Mouse (Mus musculus) embryonic facial prominence, embryonic 13.5 days (tissue): ENCODE data around the gene Swsap1. TPM values are rescaled to one million over a fixed set of nuclear protein-coding genes. Genes with fewer than 3 reads are reported as not detected.

Source experiments
- ATAC-seq: fragments of 200-750 bp; cut with Nextera tagmentation; 2 replicates; pipeline ENCODE4 v1.8.0; 2017; ENCODE audit warnings: low read depth; ENCODE audit not compliant: insufficient number of reproducible peaks, insufficient read depth, low FRiP score, low TSS enrichment
- H3K27ac ChIP-seq: fragments of 300-500 bp; sonication (generic); 2 replicates; pipeline ENCODE4 v1.5.1; 2015; ENCODE audit warnings: moderate library complexity, mild to moderate bottlenecking, inconsistent platforms
- H3K27me3 ChIP-seq: fragments of 300-500 bp; sonication (generic); 2 replicates; pipeline ENCODE4 v1.6.1; 2015; ENCODE audit warnings: mild to moderate bottlenecking, inconsistent platforms
- H3K36me3 ChIP-seq: fragments of 300-500 bp; sonication (generic); 2 replicates; pipeline ENCODE4 v1.6.1; 2015; ENCODE audit warnings: mild to moderate bottlenecking, inconsistent platforms
- H3K4me1 ChIP-seq: fragments of 300-500 bp; sonication (generic); 2 replicates; pipeline ENCODE4 v1.6.1; 2015; ENCODE audit warnings: inconsistent platforms
- H3K4me2 ChIP-seq: fragments of 300-500 bp; sonication (generic); 2 replicates; pipeline ENCODE4 v1.6.1; 2015; ENCODE audit warnings: moderate library complexity, mild to moderate bottlenecking, inconsistent platforms
- H3K4me3 ChIP-seq: fragments of 300-500 bp; sonication (generic); 2 replicates; pipeline ENCODE4 v1.5.1; 2015; ENCODE audit warnings: mild to moderate bottlenecking, inconsistent platforms
- H3K9ac ChIP-seq: fragments of 300-500 bp; sonication (generic); 2 replicates; pipeline ENCODE4 v1.6.1; 2015; ENCODE audit warnings: mild to moderate bottlenecking, inconsistent platforms
- H3K9me3 ChIP-seq: fragments of 300-500 bp; sonication (generic); 2 replicates; pipeline ENCODE4 v1.6.1; 2016; ENCODE audit warnings: inconsistent platforms
- WGBS: fragments of 180-500 bp; shearing (Covaris S2); methylation state at CpG from one replicate; pipeline ENCODE4 v1.1.7; 2015; ENCODE audit warnings: mixed read lengths; 5-methylcytosine and 5-hydroxymethylcytosine counted together
- polyA plus RNA-seq: library from polyadenylated mRNA; unstranded; fragments of >200 nt; fragmentation: Nextera tagmentation; extraction: Ambion mirVana; gene quantifications from 2 replicates; pipeline ENCODE4 v1.2.1, GENCODE M21; 2015

Swsap1 gene
- polyA plus RNA-seq, 1 experiment from 2014 or later: 7.3 TPM

DNA sequence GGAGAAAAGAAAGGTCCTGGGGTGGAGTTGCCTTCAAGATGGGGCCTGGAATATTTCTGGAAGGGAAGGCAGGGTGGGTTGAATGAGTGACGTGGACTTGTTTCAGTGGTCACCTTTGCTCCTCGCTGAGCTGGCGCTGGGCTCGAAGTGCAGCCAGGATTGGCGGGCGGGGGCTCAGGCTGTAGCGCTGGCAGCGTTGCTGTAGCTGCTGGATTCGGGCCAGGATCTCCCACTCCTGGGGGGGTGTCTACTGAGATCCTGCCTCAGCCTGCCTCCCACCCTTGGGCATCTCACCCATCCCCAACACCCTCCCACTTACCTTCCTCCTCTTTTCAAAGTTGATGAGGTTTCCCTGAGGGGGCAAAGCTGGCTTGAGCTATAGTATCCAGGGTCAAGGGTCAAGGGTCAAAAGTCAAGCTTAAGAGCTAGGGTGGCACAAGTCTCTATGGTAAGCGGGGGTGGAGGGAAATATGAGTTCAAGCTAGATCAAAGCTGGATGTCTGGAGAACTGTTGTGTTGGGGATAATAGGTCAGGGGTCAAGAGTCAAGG is 21.1 kb downstream of the Swsap1 start:
- WGBS: 74% methylated on average over 10 of the region's 10 CpGs
- H3K4me3 ChIP-seq: no peak overlapping the region
- H3K27me3 ChIP-seq: no peaks in the 10 kb centered on the region
- no peak overlapping the region for H3K27ac ChIP-seq
- no peak overlapping the region for H3K4me2 ChIP-seq
- H3K9ac ChIP-seq: no peak overlapping the region
- ATAC-seq: no peak
- no peaks in the 10 kb centered on the region for H3K9me3 ChIP-seq
- no peaks in the 10 kb centered on the region for H3K4me1 ChIP-seq
- H3K36me3 ChIP-seq: no peaks in the 10 kb centered on the region

DNA sequence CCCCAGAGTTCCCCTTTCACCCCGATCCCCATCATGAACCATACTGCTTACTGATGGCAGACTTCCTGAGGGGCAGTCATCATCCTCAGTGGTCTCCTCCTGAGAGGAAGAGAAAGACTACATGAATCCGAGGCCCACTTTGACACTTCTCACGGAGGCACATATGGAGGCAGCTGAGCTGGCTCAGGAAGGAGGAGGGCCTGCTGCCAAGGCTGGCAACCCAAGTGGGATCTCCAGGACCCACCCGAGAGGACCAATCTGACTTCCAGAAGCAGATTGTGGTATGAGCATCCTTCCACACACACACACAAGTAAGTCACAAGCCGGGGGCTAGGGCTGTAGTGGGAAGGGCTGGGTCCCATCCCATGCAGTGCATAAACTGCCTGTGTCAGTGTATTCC is 21.8 kb downstream of the Swsap1 start:
- Histone ChIP-seq H3K9ac (no peak overlapping the region), H3K27ac (no peak overlapping the region), H3K4me1 (no peaks in the 10 kb centered on the region), H3K9me3 (no peaks in the 10 kb centered on the region), H3K4me3 (no peak overlapping the region), H3K4me2 (no peak overlapping the region), H3K27me3 (no peaks in the 10 kb centered on the region), H3K36me3 (no peaks in the 10 kb centered on the region)
- no peak for ATAC-seq
- WGBS: 81% methylated on average over 5 of the region's 5 CpGs

DNA sequence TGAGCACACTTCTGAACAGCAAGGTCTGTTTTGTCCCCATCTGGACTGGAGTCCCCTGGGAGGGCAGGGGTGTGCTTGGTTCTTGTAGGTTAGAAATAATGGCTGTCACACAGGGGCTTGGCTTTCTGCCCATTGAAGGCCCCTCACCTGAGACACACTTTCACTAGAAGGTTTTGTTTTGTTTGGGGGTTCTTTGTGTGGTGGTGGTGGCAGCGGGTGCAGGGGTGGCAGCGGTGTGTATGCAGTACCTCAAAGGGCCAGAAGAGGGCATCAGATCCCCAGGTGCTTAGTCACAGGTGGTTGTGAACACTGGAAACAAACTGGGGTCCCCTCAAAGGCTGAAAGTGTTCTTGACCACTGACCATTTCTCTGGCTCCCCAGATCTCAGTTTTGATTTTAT is 22.4 kb downstream of the Swsap1 start:
- H3K27me3 ChIP-seq: no peaks in the 10 kb centered on the region
- no peaks in the 10 kb centered on the region for H3K36me3 ChIP-seq
- H3K4me1 ChIP-seq: no peaks in the 10 kb centered on the region
- H3K4me3 ChIP-seq: no peak overlapping the region
- no peaks in the 10 kb centered on the region for H3K9me3 ChIP-seq
- H3K4me2 ChIP-seq: no peak overlapping the region
- H3K9ac ChIP-seq: no peak overlapping the region
- 28% methylated on average over 2 of the region's 2 CpGs for WGBS
- H3K27ac ChIP-seq: no peak overlapping the region
- no peak for ATAC-seq

DNA sequence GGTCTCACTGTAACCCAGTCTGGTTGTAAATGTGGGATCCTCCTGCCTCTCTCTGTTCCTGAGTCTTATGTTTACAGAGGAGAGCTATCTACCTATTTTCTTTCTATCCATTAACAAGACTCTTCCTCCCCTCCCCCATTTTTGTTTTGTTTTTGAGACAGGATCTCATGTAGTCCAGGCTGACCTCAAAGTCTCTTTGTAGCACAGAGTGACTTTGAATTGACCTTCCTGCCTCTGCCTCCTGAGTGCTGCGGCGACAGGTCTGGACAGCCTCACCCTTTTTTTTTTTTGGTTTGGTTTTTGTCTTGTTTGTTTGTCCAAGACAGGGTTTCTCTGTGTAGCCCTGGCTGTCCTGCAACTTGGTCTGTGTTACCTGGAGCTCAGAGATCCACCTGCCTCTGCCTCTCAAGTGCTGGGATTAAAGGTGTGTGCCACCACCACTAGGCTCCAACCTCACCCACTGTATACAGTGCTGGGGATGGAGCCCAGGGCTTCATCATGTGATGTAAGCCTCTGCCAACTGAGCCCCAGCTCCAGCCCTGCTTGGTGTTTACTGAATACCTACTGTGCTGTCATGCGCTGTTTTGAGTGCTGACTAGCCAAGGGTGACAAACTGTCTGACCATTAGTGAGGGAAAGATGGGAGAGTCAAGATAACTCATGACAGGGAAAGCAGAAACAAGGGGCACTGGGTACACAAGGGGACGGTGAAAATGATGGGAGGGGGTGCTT is 23.0 kb downstream of the Swsap1 start:
- no peaks in the 10 kb centered on the region for H3K36me3 ChIP-seq
- WGBS: 95% methylated on average over 4 of the region's 4 CpGs
- H3K9ac ChIP-seq: no peak overlapping the region
- no peaks in the 10 kb centered on the region for H3K9me3 ChIP-seq
- no peak overlapping the region for H3K4me2 ChIP-seq
- H3K4me3 ChIP-seq: no peak overlapping the region
- H3K27ac ChIP-seq: no peak overlapping the region
- no peak for ATAC-seq
- no peaks in the 10 kb centered on the region for H3K27me3 ChIP-seq
- H3K4me1 ChIP-seq: no peaks in the 10 kb centered on the region

DNA sequence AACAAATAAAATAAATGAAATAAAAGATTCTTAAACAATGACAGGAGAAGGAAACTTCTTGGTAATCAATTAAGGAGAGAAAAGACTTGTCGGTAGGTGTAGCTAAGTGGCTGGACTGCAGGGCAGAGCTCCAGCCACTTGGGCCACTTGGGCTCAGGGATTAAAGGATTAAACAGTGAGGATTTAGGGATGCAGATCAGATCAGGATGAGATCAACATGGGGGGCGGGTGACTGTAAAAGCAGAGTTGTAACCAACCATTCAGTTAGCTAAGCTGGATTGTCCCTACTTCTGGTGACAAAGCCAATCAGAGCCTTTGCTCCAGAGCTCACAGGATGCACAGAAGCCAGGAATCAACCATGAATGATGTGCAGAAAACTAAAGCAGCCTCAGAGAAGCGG is 28.4 kb downstream of the Swsap1 start:
- H3K4me3 ChIP-seq: no peak overlapping the region
- H3K9me3 ChIP-seq: no peaks in the 10 kb centered on the region
- WGBS: 15% methylated on average over 3 of the region's 3 CpGs
- peaks cover 47% of the 10 kb centered on the region for H3K27me3 ChIP-seq
- H3K9ac ChIP-seq: no peak overlapping the region
- H3K4me1 ChIP-seq: peaks cover 11% of the 10 kb centered on the region
- no peak overlapping the region for H3K27ac ChIP-seq
- no peak for ATAC-seq
- no peak overlapping the region for H3K4me2 ChIP-seq
- no peaks in the 10 kb centered on the region for H3K36me3 ChIP-seq

DNA sequence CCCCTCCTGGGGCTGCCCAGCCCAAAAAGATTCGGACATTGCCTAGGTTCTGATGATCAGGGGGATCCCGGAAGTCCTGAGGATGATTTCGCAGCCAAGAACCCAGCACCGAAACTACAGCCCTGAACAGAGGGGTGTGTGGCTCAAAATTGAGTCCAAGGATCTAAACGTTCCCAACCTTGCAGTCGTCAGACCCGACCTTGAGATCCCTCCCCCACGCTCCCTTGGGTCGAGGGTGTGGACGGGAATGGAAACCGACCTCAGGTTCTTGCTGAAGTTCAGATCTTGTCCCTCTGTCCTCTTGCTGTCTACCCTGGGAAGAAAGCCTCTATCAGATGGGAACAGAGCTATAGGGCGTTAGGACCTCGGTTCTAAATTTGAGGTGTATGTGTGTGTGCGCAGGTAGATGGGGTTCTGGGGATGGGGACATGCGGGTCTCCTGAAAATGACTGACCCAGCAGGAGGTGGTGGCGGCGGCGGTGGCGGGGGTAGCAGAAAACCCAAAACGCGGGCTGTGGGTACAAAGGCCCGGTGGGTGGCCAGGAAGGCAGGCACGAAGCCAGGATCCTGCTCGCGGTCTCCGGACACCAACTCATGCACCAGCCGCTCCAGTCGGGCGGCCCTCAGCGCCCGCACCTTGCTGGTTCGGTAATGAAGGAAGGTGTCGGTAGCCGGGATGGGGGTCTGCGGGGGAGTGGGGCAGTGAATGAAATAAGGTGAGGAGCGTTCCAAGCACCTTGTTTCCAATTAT is 32.2 kb downstream of the Swsap1 start:
- 9% methylated on average over 36 of the region's 36 CpGs for WGBS

DNA sequence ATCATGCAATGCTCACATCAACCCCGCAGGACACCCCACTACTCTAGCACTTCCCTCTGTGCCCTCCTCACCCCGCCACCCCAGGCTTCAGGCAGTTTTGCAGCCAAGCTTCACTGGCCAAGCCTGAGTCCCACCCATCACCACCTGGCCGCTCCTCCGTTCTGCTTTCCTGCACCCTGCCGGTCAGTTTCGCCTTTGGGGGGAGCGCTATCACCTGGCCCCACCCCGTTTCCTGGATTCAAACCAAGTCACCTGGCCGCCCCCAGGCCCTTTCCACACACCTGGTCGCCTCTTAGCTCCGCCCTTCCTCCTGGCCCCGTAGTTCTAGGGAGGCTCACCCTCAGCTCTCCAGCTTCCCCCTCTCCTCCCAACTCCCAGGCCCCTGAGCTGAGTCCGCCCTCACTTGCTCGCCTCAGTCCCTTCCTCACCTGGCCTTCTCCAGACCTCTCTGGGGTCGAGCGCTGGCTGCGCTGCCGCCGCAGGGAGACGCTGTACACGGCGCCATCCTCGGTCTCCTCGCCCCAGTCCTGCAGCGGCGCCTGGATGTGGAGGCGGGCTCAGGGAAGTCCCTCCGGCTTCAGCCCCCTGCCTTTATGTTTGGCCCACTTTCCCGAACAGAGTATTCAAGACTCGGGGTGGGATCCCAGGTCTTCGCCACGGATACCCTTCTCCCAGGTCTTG is 33.0 kb downstream of the Swsap1 start:
- H3K36me3 ChIP-seq: no peaks in the 10 kb centered on the region
- H3K9ac ChIP-seq: peak overlapping the region; percentile 55
- ATAC-seq: no peak
- H3K4me2 ChIP-seq: peak overlapping the region; percentile 60
- H3K27me3 ChIP-seq: peaks cover 93% of the 10 kb centered on the region
- peaks cover 22% of the 10 kb centered on the region for H3K4me1 ChIP-seq
- no peak overlapping the region for H3K27ac ChIP-seq
- 1% methylated on average over 32 of the region's 32 CpGs for WGBS
- peak overlapping the region; percentile 39 for H3K4me3 ChIP-seq
- H3K9me3 ChIP-seq: no peaks in the 10 kb centered on the region

More for the DNA sequence above, 32.2 kb downstream of the Swsap1 start:
- Histone ChIP-seq H3K9me3 (no peaks in the 10 kb centered on the region), H3K36me3 (no peaks in the 10 kb centered on the region), H3K9ac (no peak overlapping the region), H3K4me2 (peak overlapping the region; percentile 60), H3K27me3 (peaks cover 85% of the 10 kb centered on the region), H3K4me3 (peak overlapping the region; percentile 39), H3K27ac (no peak overlapping the region), H3K4me1 (peaks cover 22% of the 10 kb centered on the region)
- no peak for ATAC-seq

DNA sequence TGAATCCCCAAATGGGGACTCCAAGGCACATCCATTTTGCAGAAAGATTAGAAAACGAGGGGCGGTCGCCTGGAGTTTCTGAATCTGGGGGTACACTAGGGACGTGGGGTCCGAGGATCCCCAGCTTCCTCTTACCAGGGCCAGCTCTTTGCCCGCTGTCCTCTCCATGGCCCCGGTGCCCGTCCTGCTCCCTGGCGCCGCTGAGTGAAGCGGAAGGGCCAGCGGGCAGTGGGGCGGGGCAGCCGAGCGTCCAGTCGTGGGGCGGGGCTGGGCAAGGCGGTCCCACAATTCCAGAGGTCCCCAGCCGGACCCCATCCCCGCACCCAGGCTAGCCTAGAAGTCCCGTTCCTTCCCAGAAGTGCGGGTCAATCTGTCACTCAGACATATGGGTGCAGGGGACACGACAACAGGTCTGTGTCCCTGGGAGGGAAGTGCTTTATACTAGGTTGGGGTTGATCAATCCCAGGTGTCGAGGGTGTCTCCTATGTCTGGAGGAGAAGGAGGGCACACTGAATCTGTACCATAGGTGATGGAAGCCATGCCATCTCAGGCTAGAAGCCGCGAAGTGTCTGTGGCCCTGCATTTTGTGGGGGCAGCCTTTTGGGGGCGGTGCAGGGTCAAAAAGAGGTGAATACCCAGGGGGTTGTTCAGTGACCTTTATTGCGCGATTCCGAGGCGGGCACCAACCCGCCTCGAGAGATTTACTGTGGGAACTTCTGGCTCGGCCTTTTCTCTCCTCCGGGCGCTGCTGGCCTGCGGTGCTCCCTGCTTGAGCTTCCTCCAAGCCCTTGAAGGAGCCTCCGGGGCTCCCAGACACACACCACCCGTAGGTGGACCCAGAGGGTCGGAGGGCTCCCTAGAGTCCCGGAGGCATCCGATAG is 33.9 kb downstream of the Swsap1 start, which contains the start of gene Rgl3:
TSS of gene Rgl3 (minus strand) at position 217 of the 881 bp plus-strand sequence.
- H3K4me3 ChIP-seq: peak within 1 kb of the TSS; percentile 39
- H3K4me1 ChIP-seq: peaks cover 22% of the 10 kb centered on the region
- peak within 1 kb of the TSS; percentile 60 for H3K4me2 ChIP-seq
- H3K9me3 ChIP-seq: no peaks in the 10 kb centered on the region
- under 1% methylated on average over 42 of the region's 42 CpGs for WGBS
- no peaks in the 10 kb centered on the region for H3K36me3 ChIP-seq
- 0 out of 2 replicates have a peak, but pooled peaks have one; percentile 35 for ATAC-seq
- H3K27me3 ChIP-seq: peaks cover 90% of the 10 kb centered on the region
- H3K27ac ChIP-seq: no peak within 1 kb of the TSS
- H3K9ac ChIP-seq: peak within 1 kb of the TSS; percentile 55

DNA sequence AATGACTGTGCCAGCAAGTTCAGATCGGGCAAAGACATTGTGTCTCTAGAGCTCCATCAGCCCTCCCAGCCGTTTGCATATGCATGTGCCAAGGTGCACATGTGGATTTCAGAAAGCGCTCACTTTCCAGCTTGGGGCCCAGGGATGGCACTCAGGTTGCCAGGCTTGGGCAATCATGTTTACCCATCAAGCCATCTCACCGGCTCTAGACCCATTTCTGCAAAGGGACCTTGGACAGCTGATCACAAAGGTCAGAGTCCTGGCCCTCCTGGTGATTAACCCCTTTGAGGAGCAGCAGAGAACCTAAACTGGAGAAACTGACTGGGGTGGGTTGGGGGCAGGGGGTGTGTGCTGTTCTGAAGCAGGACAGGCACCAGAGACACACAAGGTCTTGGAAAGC is 36.7 kb downstream of the Swsap1 start:
- H3K9me3 ChIP-seq: no peaks in the 10 kb centered on the region
- peaks cover 22% of the 10 kb centered on the region for H3K4me1 ChIP-seq
- H3K4me2 ChIP-seq: no peak overlapping the region
- no peak for ATAC-seq
- H3K9ac ChIP-seq: no peak overlapping the region
- H3K27ac ChIP-seq: no peak overlapping the region
- H3K27me3 ChIP-seq: peaks cover 67% of the 10 kb centered on the region
- H3K36me3 ChIP-seq: no peaks in the 10 kb centered on the region
- no peak overlapping the region for H3K4me3 ChIP-seq
- WGBS: 79% methylated on average over 4 of the region's 4 CpGs

DNA sequence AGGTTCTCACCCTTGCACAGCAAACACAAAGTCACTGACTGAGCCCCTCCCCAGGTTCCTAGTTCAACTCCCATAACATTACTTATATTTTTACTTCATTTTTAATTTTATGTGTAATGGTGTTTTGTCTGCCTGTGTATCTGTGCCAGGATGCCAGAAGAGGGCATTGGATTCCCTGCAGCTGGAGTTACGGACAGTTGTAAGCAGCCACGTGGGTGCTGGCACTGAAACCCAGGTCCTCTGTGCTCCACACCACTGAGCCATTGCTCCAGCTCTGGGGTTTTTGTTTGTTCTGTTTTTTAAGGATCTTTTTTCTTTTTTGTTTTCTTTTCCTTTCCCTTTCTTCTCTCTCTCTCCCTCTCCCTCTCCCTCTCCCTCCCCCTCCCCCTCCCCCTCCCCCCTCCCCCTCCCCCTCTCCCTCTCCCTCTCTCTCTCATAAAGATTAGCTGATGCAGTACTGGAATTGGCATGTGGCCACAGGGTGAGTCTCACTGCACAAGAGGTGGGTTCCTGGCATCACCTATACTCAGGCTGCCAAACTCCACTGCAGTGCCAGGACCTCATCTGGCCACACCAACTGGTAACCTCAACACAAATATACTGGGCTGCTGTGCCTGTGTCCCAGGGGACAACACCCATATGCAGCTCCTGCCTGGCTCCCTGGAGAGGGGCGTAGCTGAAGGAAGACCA is 40.8 kb downstream of the Swsap1 start:
- no peaks in the 10 kb centered on the region for H3K4me1 ChIP-seq
- 79% methylated on average over 3 of the region's 3 CpGs for WGBS
- no peak for ATAC-seq
- peaks cover 26% of the 10 kb centered on the region for H3K27me3 ChIP-seq
- H3K4me3 ChIP-seq: no peak overlapping the region
- H3K9me3 ChIP-seq: no peaks in the 10 kb centered on the region
- no peaks in the 10 kb centered on the region for H3K36me3 ChIP-seq
- H3K27ac ChIP-seq: no peak overlapping the region
- no peak overlapping the region for H3K4me2 ChIP-seq
- no peak overlapping the region for H3K9ac ChIP-seq
